Mouse (Mus musculus) MEL (cell line): Measurements from ENCODE around the gene Wdr70. TPM values are rescaled to one million over a fixed set of nuclear protein-coding genes. Genes with fewer than 3 reads are reported as not detected.
A peak's percentile ranks its signal among the peaks of the same experiment; 100 is the strongest.

Source experiments
- DNase-seq: peaks from one replicate; pipeline ENCODE4 v3.0.0; 2011; ENCODE audit warnings: low read depth, low spot score
- H3K27ac ChIP-seq: 2 replicates; pipeline ENCODE4 v1.5.1; 2012; ENCODE audit warnings: low read depth, mild to moderate bottlenecking, control low read depth, low read length, moderate library complexity; ENCODE audit not compliant: control insufficient read depth
- H3K27me3 ChIP-seq, 2 experiments: fragments of 150-350 bp in 1 of 2; sonication (generic) in 1 of 2; 2 replicates each; pipeline ENCODE4 v1.6.1; 2012; ENCODE audit warnings: low read length in 2 of 2, mild to moderate bottlenecking in 2 of 2, improper control_type of control experiment in 1 of 2, moderate library complexity in 1 of 2; ENCODE audit not compliant: insufficient read depth in 2 of 2, control insufficient read depth in 1 of 2
- H3K36me3 ChIP-seq, 2 experiments: 2 replicates each; pipeline ENCODE4 v1.6.1; 2012 to 2014; ENCODE audit warnings: low read length in 2 of 2, improper control_type of control experiment in 1 of 2, inconsistent platforms in 1 of 2, mild to moderate bottlenecking in 1 of 2; ENCODE audit not compliant: insufficient read depth in 2 of 2, control insufficient read depth in 1 of 2
- H3K4me1 ChIP-seq, 2 experiments: fragments of 150-350 bp in 1 of 2; sonication (generic) in 1 of 2; 2 replicates each; pipeline ENCODE4 v1.6.1; 2012; ENCODE audit warnings: low read length in 2 of 2, improper control_type of control experiment in 1 of 2, mild to moderate bottlenecking in 1 of 2; ENCODE audit not compliant: insufficient read depth in 2 of 2, control insufficient read depth in 1 of 2
- H3K4me3 ChIP-seq, 2 experiments: fragments of 150-350 bp in 1 of 2; sonication (generic) in 1 of 2; 2 replicates each; pipeline ENCODE4 v1.5.1; 2012; ENCODE audit warnings: low read depth in 2 of 2, low read length in 2 of 2, mild to moderate bottlenecking in 2 of 2, moderate library complexity in 2 of 2, control low read depth in 1 of 2, improper control_type of control experiment in 1 of 2; ENCODE audit not compliant: control insufficient read depth in 1 of 2, insufficient read depth in 1 of 2
- H3K79me2 ChIP-seq: 2 replicates; pipeline ENCODE4 v1.6.1; 2012; ENCODE audit warnings: mild to moderate bottlenecking, low read length, moderate library complexity; ENCODE audit not compliant: control insufficient read depth, poor library complexity, insufficient read depth
- H3K9ac ChIP-seq: 2 replicates; pipeline ENCODE4 v1.6.1; 2012; ENCODE audit warnings: low read depth, mild to moderate bottlenecking, control low read depth, low read length, moderate library complexity; ENCODE audit not compliant: control insufficient read depth, poor library complexity, severe bottlenecking
- H3K9me3 ChIP-seq: fragments of 150-350 bp; sonication (generic); replicated peaks from 2 replicates; pipeline ENCODE4 v1.6.1; 2012; ENCODE audit warnings: mild to moderate bottlenecking, low read length, improper control_type of control experiment, moderate library complexity; ENCODE audit not compliant: insufficient read depth
- CHD1 ChIP-seq: IDR thresholded peaks from 2 replicates; pipeline ENCODE4 v1.6.1; 2012; ENCODE audit warnings: low read depth, mild to moderate bottlenecking, inconsistent platforms, low read length, improper control_type of control experiment
- CHD2 ChIP-seq: IDR thresholded peaks from 2 replicates; pipeline ENCODE4 v1.6.1; 2011; ENCODE audit warnings: low read length, improper control_type of control experiment
- CTCF ChIP-seq, 3 experiments: IDR thresholded peaks in 2 of 3; conservative IDR thresholded peaks in 1 of 3; 2 replicates each; pipeline ENCODE4 v1.5.1; 2011 to 2012; ENCODE audit warnings: low read length in 3 of 3, low read depth in 2 of 3, mild to moderate bottlenecking in 2 of 3, improper control_type of control experiment in 1 of 3, inconsistent platforms in 1 of 3, mixed read lengths in 1 of 3, moderate library complexity in 1 of 3; ENCODE audit not compliant: control insufficient read depth in 1 of 3, insufficient read depth in 1 of 3, poor library complexity in 1 of 3, severe bottlenecking in 1 of 3
- ELF1 ChIP-seq: IDR thresholded peaks from 2 replicates; pipeline ENCODE4 v1.6.1; 2014; ENCODE audit warnings: low read depth, mild to moderate bottlenecking, inconsistent platforms, low read length, improper control_type of control experiment, moderate library complexity
- EP300 ChIP-seq, 2 experiments: IDR thresholded peaks; 2 replicates each; pipeline ENCODE4 v1.6.1; 2011; ENCODE audit warnings: improper control_type of control experiment in 2 of 2, low read length in 2 of 2, low read depth in 1 of 2, mild to moderate bottlenecking in 1 of 2
- GATA1 ChIP-seq: IDR thresholded peaks from 2 replicates; pipeline ENCODE4 v1.6.1; 2011; ENCODE audit warnings: low read depth, low read length, improper control_type of control experiment
- HCFC1 ChIP-seq: IDR thresholded peaks from 2 replicates; pipeline ENCODE4 v1.6.1; 2012; ENCODE audit warnings: low read depth, mild to moderate bottlenecking, inconsistent platforms, low read length, improper control_type of control experiment, moderate library complexity
- MXI1 ChIP-seq: IDR thresholded peaks from 2 replicates; pipeline ENCODE4 v1.6.1; 2011; ENCODE audit warnings: mild to moderate bottlenecking, low read depth, low read length, improper control_type of control experiment
- POLR2A ChIP-seq, 2 experiments: IDR thresholded peaks; 2 replicates each; pipeline ENCODE4 v1.6.1; 2011 to 2012; ENCODE audit warnings: low read length in 2 of 2, mild to moderate bottlenecking in 2 of 2, control low read depth in 1 of 2, improper control_type of control experiment in 1 of 2, low read depth in 1 of 2, moderate library complexity in 1 of 2; ENCODE audit not compliant: control insufficient read depth in 1 of 2, insufficient read depth in 1 of 2, poor library complexity in 1 of 2
- POLR2AphosphoS2 ChIP-seq: IDR thresholded peaks from 2 replicates; pipeline ENCODE4 v1.6.1; 2011; ENCODE audit warnings: low read length, improper control_type of control experiment
- TAL1 ChIP-seq: IDR thresholded peaks from 2 replicates; pipeline ENCODE4 v1.6.1; 2012; ENCODE audit warnings: mild to moderate bottlenecking, inconsistent platforms, low read length, moderate library complexity, mixed read lengths
- TBP ChIP-seq: IDR thresholded peaks from 2 replicates; pipeline ENCODE4 v1.8.0; 2011; ENCODE audit warnings: low read depth, low read length, improper control_type of control experiment
- UBTF ChIP-seq: IDR thresholded peaks from 2 replicates; pipeline ENCODE4 v1.6.1; 2012; ENCODE audit warnings: low read depth, mild to moderate bottlenecking, inconsistent platforms, low read length, improper control_type of control experiment, moderate library complexity, borderline replicate concordance; ENCODE audit not compliant: insufficient read depth
- ZMIZ1 ChIP-seq: IDR thresholded peaks from 2 replicates; pipeline ENCODE4 v1.6.1; 2012; ENCODE audit warnings: low read depth, mild to moderate bottlenecking, inconsistent platforms, low read length, improper control_type of control experiment, moderate library complexity
- ZNF384 ChIP-seq: IDR thresholded peaks from 2 replicates; pipeline ENCODE4 v1.6.1; 2012; ENCODE audit warnings: low read depth, mild to moderate bottlenecking, inconsistent platforms, low read length, improper control_type of control experiment
- polyA plus RNA-seq, 2 experiments: library from polyadenylated mRNA; stranded (reverse) in 1 of 2; unstranded in 1 of 2; fragments of >175 nt in 1 of 2; fragments of >200 nt in 1 of 2; gene quantifications; 2 replicates each; pipeline versions ENCODE4 v1.2.1 to v1.2.4; 2012; ENCODE audit warnings: low replicate concordance in 2 of 2, low read depth in 1 of 2; ENCODE audit not compliant: insufficient read length in 2 of 2, insufficient read depth in 1 of 2, missing spikeins in 1 of 2
- total RNA-seq: library from RNA; depleted of rRNA; stranded (reverse); fragments of 300-350 nt; gene quantifications from 2 replicates; pipeline ENCODE4 v1.2.3, GENCODE M21; 2012

Gene Wdr70
- total and polyA plus RNA-seq, 3 experiments, result 40.7 to 48.8 TPM; not detected in 1

DNA sequence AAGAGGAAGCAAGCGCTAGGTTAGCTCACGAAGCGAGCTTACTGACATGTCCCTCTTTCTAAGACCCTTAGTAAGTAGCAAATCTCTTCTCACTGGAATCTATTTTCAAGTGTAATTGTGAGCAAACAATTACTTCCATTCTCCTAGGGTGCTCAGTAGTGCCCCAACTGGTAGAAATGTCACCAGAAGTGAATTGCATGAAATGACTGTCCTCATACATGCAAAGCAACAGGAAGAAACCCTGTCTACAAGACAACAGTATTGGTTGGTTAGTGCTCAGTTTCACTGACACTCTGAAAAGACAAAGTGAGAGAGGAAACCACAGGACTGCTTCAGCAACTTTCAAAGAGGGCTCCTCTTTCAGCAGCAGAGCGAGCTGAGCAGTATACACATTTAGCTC, 173.6 kb downstream of the Wdr70 start:
- TF ChIP-seq CTCF (IDR thresholded peaks at IDR 0.05 in 2 of 3, conservative IDR thresholded peaks at IDR 0.05 in 1 of 3; ENCODE audit: control insufficient read depth in 1 of 3, insufficient read depth in 1 of 3, low read depth in 2 of 3, low read length in 3 of 3, poor library complexity in 1 of 3, severe bottlenecking in 1 of 3) (peak in 2 of 3 experiments; percentile 46 to 48; a peak in 4 of 6 replicates), CHD1 (no peak)
- TF ChIP-seq, all 39 proteins: peak for 1
- no peaks in the 10 kb centered on the region for H3K79me2 ChIP-seq
- DNase-seq, result peak; percentile 62
- no peaks in the 10 kb centered on the region for H3K27me3 ChIP-seq
- no peak overlapping the region for H3K9ac ChIP-seq
- no peaks in the 10 kb centered on the region for H3K9me3 ChIP-seq
- H3K36me3 ChIP-seq, result no peaks in the 10 kb centered on the region; a peak in 2 of 4 replicates
- H3K4me1 ChIP-seq, result no peaks in the 10 kb centered on the region
- H3K4me3 ChIP-seq, result no peak overlapping the region
- H3K27ac ChIP-seq, result no peak overlapping the region

DNA sequence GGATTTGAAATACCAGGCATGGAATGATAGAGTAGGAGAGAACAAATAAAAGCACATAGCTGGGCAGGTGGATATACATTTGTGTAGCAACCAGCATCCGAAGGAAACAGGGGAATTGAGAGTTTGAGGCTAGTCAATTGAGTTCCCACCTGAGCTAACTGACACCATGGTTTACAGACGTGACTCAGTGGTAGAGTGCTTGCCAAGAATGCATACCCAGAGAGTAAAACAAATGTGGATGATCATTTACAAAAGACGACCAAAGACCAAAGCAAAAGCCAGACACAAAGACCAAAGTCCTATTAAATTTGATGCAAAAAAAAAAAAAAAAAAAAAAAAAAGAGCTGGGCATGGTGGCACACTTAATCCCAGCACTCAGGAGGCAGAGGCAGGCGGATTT, 175.7 kb downstream of the Wdr70 start:
- TF ChIP-seq MXI1, result no peak
- TF ChIP-seq GATA1, result no peak
- Histone ChIP-seq H3K4me3 (no peak overlapping the region), H3K79me2 (no peaks in the 10 kb centered on the region), H3K4me1 (no peaks in the 10 kb centered on the region), H3K36me3 (no peaks in the 10 kb centered on the region; a peak in 2 of 4 replicates), H3K27me3 (no peaks in the 10 kb centered on the region), H3K9me3 (no peaks in the 10 kb centered on the region), H3K9ac (no peak overlapping the region), H3K27ac (no peak overlapping the region)
- no peak for DNase-seq

DNA sequence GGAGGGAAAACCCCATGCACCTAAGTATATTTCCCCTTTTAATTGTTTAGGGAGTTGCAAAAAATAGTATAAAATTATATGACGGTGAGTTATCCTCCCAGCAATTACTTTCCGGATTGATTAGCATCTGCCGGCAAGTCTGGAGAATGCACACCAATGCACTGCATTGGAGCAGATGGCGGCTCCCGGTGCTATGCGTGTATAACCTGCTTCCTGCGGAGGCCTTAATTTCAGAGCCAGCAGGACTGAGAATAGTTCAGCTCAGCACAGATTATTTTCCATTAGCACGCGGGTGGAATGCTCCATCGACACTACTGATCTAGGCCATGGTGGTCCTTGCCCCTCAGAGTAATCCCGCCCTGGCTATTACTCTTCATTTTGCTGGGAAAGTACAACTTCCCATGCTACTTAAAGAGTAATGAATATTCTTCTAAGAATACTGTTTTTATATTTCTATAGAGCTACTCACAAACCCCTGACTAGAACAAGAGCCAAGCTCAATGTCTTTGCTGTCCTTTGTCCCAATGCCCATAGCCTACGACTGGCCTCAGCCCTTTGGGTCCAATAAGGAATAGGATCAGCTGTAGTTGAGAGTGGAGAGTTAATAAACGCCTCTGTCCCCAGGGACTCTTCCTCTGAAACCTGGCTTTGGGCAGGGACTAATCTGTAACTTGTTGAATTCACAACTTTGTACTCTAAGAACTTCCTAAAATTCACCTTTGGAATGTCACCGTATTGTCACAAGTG, 176.5 kb downstream of the Wdr70 start:
- no peak overlapping the region for H3K27ac ChIP-seq
- H3K79me2 ChIP-seq, result no peaks in the 10 kb centered on the region
- no peak overlapping the region for H3K4me3 ChIP-seq
- H3K4me1 ChIP-seq, result no peaks in the 10 kb centered on the region
- H3K27me3 ChIP-seq, result no peaks in the 10 kb centered on the region
- TF ChIP-seq ZNF384 (no peak), TAL1 (no peak), UBTF (no peak), POLR2AphosphoS2 (no peak), POLR2A (IDR thresholded peaks at IDR 0.05; ENCODE audit: control insufficient read depth in 1 of 2, insufficient read depth in 1 of 2, low read depth in 1 of 2, low read length in 2 of 2, poor library complexity in 1 of 2) (no peak), TBP (no peak), HCFC1 (no peak), ELF1 (no peak), CHD2 (no peak), ZMIZ1 (no peak), EP300 (IDR thresholded peaks at IDR 0.05; ENCODE audit: low read depth in 1 of 2, low read length in 2 of 2) (no peak)
- no peak for DNase-seq
- no peaks in the 10 kb centered on the region; a peak in 2 of 4 replicates for H3K36me3 ChIP-seq
- H3K9me3 ChIP-seq, result no peaks in the 10 kb centered on the region
- H3K9ac ChIP-seq, result no peak overlapping the region
